In genomic region chr1:136458691-136459245, GRCm38 (mm10) we compare ENCODE assay signal across 8 mouse cellular contexts. TPM values are rescaled to one million over a fixed set of nuclear protein-coding genes. Genes with fewer than 3 reads are reported as not detected.
DNase-seq lines count a peak whose midpoint lies in the region; ATAC-seq and TF ChIP-seq lines count a peak whose summit lies in the region.

No protein-coding gene starts in this region.

- no peak for ATAC-seq in lung, embryonic 14.5 days (ENCODE audit: insufficient read depth)
- ATAC-seq in hindbrain, embryonic 15.5 days (ENCODE audit: low FRiP score, low read depth), result 0 out of 2 replicates have a peak, but pooled peaks have one; percentile 4

- H3K9me3 ChIP-seq in lung, embryonic 14.5 days (ENCODE audit: low read depth, low read length), result no peaks in the 10 kb centered on the region
- no peaks in the 10 kb centered on the region for H3K9me3 ChIP-seq in hindbrain, embryonic 15.5 days

- H3K9ac ChIP-seq in lung, embryonic 14.5 days, result no peak overlapping the region
- H3K9ac ChIP-seq in hindbrain, embryonic 15.5 days, result no peak overlapping the region

- H3K4me3 ChIP-seq in lung, embryonic 14.5 days (ENCODE audit: low read depth, low read length), result no peak overlapping the region
- H3K4me3 ChIP-seq in hindbrain, embryonic 15.5 days, result no peak overlapping the region

- no peak overlapping the region for H3K4me2 ChIP-seq in lung, embryonic 14.5 days
- no peak overlapping the region for H3K4me2 ChIP-seq in hindbrain, embryonic 15.5 days

- no peaks in the 10 kb centered on the region for H3K36me3 ChIP-seq in lung, embryonic 14.5 days (ENCODE audit: insufficient read depth)
- H3K36me3 ChIP-seq in hindbrain, embryonic 15.5 days, result no peaks in the 10 kb centered on the region

- intact Hi-C loops in gastrocnemius, postnatal 36 days (cut with DNase I), result loop anchor here (2.0 to 5.0 kb wide), 3 partner anchors 151 to 288 kb away; no protein-coding TSS in a partner anchor

- H3K27ac ChIP-seq in lung, embryonic 14.5 days (ENCODE audit: low read depth), result no peak overlapping the region
- H3K27ac ChIP-seq in hindbrain, embryonic 15.5 days (replicated peaks), result no peak overlapping the region

- TF ChIP-seq CTCF in lung, embryonic 14.5 days (IDR thresholded peaks at IDR 0.05; ENCODE audit: low read depth), result peak; percentile 78

- H3K4me1 ChIP-seq in lung, embryonic 14.5 days (ENCODE audit: insufficient read depth), result no peaks in the 10 kb centered on the region
- H3K4me1 ChIP-seq in hindbrain, embryonic 15.5 days (replicated peaks), result 0 out of 2 replicates have a peak, but pooled peaks cover 3% of the 10 kb centered on the region

- WGBS in lung, embryonic 14.5 days, result 27% methylated on average over 9 of the region's 9 CpGs
- WGBS in hindbrain, embryonic 15.5 days, result 31% methylated on average over 9 of the region's 9 CpGs

- H3K27me3 ChIP-seq in lung, embryonic 14.5 days (ENCODE audit: insufficient read depth, low read length), result no peaks in the 10 kb centered on the region
- no peaks in the 10 kb centered on the region for H3K27me3 ChIP-seq in hindbrain, embryonic 15.5 days

- peak; percentile 38 for DNase-seq in gastrocnemius, adult 18-20 months (ENCODE audit: low spot score)
- no peak for DNase-seq in gastrocnemius, postnatal 36 days
- DNase-seq in lung, embryonic 14.5 days, result peak; percentile 90
- DNase-seq in lung, adult 18-20 months, result no peak
- DNase-seq in cerebellum, adult 11 months, result peak; percentile 26
- DNase-seq in retina, embryonic 14.5 days (ENCODE audit: low spot score), result peak; percentile 88
- no peak for DNase-seq in urinary bladder, postnatal 25 days (ENCODE audit: low spot score)

RNA-seq across cellular contexts. Expression of gene Kif14, which starts 7.4 kb away (rescaled TPM):
- total RNA-seq in gastrocnemius, adult 18-20 months (2021), result under 1 TPM; 0.02 to 0.09 TPM
- total RNA-seq in gastrocnemius, postnatal 36 days (2021), result under 1 TPM; 0.28 to 0.42 TPM
- 8.9 and 11.3 TPM in 2 replicates for polyA plus RNA-seq in lung, embryonic 14.5 days (2014; fragmentation: Nextera tagmentation; extraction: Ambion mirVana)
- polyA plus RNA-seq in hindbrain, embryonic 15.5 days (2015; fragmentation: Nextera tagmentation; extraction: Ambion mirVana), result 1.4 TPM in 2 replicates

RNA-seq across cellular contexts. Expression of gene Ddx59, which starts 43.7 kb away (rescaled TPM):
- total RNA-seq in gastrocnemius, adult 18-20 months (2021), result 10 to 100 TPM; 20.0 to 20.7 TPM
- total RNA-seq in gastrocnemius, postnatal 36 days (2021), result 10 to 100 TPM; 13.2 to 16.5 TPM
- polyA plus RNA-seq in lung, embryonic 14.5 days (2014; fragmentation: Nextera tagmentation; extraction: Ambion mirVana), result 16.4 and 17.8 TPM in 2 replicates
- 15.8 and 19.5 TPM in 2 replicates for polyA plus RNA-seq in hindbrain, embryonic 15.5 days (2015; fragmentation: Nextera tagmentation; extraction: Ambion mirVana)

Comparison
In these comparisons a context has a peak if more than half of its experiments do, and no peak if none do; other contexts are left out.
1. DNase-seq: peak in gastrocnemius, adult 18-20 months (single experiment), lung, embryonic 14.5 days (single experiment), cerebellum, adult 11 months (single experiment) and retina, embryonic 14.5 days (single experiment); none in gastrocnemius, postnatal 36 days (0 of 2), lung, adult 18-20 months (0 of 2) and urinary bladder, postnatal 25 days (single experiment).